Mouse (Mus musculus): ENCODE data around the gene Wdr63.

DNA sequence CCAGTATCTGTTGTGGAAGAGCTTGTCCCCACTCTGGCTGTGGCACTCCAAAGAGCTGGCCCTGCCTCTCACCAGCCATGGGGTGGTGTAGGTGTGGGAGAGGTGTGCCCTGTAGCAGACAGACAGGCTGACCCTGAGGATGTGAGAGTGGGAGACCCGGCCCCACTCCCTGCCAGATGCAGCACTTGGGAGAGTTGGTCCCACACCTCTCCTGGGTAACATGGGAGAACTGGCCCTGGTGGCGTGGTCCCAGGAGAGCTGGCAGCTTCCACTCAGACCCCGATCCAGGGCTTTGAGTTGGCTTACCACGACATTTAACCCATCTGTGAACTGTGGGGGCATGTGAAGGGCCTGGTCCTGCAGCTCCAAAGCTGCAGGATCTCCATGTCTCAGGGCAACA, 10.1 kb downstream of the Wdr63 start:
- TF ChIP-seq CTCF (IDR thresholded peaks at IDR 0.05; ENCODE audit: low read depth, low read length) = no peak
- TF ChIP-seq POLR2A (IDR thresholded peaks at IDR 0.05; ENCODE audit: extremely low read depth, insufficient read depth, low read length) = no peak

All from liver, adult 2 months (tissue).